Mouse (Mus musculus): Measurements from ENCODE around the gene Prelp.

Prelp gene

DNA sequence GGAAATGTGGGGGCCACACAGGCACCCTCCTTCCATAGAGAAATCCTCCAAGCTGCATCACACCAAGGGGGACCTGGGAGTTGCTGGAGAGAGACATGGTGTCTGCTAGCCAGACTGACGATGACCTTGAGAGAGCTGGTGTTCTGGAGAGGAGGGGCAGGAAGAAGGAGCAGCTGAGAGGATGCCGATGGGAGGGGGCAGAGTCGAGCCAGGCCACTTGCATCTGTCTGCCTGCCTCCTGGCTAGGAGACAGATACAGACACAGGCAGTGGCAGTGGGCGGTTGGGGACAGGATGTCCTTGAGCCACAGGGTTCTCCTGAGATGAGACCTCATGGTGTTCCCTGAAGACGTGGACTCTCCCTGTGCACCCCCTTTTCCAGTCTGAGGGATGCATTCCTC, 29.7 kb downstream of the Prelp start:
- DNase-seq, result no peak

DNA sequence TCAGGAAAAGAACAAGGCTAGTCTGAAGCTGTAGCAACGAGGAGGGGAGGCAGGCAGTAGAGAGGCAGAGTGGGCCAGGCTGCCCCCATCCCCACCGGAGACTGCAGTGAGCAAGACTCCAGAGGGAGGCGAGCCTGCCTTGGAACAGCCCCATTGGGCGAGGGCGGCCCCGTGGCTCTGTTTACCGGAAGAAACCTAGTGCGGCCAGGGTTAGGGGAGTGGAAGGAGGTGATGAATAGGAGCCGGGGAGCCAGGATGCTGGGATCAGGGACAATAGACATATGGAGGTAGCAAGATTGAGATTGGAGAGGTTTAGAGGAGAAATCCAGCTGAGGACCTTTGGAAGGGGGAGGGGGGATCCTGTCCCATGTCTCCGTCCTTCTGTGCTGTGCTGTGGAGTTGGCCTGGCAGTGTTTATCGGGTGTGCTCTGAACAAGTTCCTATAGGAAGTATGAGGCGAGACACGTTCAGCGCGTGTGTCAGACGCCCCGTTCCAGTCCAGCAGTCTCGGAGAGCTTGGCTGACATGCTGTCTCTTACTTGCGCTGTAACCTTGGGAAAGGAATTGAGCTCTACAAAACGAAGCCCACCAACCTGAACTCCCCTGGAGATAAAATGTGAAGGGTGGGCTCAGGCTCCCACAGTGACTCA, 31.1 kb downstream of the Prelp start:
- DNase-seq, result no peak

DNA sequence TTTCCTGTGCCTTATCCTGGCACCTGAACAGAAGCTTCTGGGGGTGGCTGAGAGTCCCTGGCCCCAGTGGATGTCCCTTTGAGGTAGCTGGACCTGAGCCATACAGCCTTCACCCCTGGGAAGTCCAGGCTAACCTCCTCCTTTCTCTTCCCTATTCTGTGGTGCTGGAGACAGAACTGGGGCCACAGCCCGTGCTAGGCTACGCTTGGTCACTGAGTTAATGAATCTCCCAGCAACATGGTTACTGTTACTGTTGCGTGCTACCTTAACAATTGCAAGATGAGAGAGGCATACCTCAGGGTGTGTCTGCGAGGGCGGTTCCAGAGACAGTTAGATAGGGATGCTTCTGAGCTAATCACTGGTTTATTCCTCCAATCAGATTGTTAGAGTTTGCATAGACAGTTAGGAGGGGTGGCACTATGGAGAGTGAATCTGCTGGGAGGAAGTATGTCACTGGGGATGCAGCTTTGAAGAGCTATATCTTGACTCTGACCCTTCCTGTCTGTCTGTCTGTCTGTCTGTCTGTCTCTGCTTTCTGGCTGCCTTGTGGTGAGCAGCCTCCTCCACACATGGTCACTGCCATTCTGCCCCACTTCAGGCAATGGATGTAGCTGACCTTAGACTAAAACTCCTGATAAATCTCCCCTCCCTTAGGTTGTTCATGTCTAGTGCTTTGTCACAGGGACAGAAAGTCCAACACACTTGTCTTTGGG, 33.5 kb downstream of the Prelp start:
- DNase-seq, result no peak

DNA sequence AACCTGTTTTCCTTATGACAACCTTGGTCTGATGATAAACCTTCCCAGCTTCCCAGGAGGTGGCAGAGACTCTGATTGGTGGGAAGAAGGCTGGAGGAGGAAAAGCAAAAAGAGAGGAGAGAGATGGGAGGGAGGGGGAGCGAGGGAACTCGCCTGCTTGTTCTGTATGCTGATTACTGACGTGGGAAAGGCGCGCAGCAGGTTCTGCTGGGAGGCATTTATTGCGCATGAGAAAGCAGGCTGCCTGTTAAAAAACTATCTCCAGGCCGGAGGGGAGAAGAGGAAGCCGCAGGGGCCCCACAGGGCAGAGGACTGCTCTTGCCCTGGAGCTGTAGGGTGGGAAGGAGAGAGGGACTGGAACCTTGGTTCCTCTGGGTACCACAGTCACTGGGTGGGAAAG, 34.2 kb downstream of the Prelp start:
- peak; percentile 80 for DNase-seq

DNA sequence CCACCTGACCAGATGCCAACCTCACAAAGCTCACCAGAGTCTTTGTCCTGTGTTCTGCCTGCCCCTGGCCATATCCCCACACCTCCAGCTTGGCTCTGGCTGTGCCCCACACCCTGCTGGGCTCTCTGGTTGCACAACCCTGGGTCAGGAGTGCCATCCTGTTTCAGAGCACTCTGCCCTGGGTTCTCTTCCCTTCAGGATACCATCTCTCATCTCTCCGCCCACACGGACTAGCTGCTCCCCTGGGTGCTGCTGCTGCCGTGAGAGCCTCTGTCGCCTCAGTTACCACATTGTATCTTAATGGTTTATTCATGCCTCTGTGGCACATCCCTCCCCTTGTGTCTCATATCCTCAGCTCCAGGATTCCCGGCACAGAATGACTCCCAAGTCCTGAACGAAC, 34.8 kb downstream of the Prelp start:
- peak; percentile 51 for DNase-seq

DNA sequence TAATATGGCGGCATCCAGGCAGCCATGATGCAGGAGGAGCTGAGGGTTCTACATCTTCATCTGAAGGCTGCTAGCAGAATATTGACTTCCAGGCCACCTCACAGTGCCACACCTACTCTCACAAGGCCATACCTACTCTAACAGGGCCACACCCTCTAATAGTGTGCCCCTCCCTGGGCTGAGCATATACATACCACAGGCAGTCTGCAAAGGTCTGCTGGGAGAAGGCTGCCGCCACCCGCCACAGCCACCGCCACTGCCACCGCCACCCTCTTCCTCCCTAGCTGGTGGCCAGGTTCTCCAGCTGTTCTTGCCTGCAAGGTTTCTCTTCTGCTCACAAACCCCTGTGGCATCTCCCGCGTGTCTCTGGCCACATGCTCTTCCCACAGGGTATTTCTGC, 35.4 kb downstream of the Prelp start:
- DNase-seq, result no peak

DNA sequence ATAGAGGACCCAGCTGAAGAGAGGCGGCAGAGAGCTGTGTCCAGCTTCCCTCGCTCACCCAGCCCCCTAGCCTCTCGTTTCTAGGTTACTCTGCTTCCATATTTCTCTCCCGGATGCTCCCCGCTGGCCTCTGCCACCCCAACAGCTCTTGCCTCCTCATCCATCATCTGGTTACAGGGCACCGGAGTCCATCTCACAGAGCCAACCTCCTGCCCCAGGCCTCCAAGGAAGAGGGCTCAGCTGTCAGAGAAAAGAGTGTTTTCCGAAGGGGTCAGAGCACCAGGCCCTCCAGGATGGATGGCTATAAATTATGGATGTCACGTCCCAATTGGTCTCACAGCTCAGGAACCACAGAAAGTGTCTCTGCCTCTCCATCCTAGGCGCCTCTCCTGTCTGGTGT, 36.5 kb downstream of the Prelp start:
- DNase-seq, result no peak

DNA sequence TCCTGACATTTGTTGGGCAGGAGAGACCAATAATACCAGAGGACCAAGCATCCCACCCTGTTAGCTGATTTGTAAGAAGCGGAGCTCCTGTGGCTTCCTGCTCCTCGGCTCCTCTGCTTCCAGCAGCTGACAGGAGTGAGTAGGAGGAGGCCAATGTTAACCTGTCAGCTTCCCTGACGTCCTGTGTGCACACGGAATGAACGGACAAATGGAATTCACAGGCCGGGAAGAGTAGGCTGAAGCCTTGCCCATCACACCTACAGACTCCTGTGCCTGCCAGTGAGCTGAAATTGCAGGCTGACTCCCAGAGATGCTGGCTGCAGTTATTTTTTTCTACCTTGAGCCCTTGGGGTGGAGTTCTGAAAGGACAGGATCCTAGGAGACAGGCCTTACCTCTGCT, 37.1 kb downstream of the Prelp start:
- peak; percentile 58 for DNase-seq

DNA sequence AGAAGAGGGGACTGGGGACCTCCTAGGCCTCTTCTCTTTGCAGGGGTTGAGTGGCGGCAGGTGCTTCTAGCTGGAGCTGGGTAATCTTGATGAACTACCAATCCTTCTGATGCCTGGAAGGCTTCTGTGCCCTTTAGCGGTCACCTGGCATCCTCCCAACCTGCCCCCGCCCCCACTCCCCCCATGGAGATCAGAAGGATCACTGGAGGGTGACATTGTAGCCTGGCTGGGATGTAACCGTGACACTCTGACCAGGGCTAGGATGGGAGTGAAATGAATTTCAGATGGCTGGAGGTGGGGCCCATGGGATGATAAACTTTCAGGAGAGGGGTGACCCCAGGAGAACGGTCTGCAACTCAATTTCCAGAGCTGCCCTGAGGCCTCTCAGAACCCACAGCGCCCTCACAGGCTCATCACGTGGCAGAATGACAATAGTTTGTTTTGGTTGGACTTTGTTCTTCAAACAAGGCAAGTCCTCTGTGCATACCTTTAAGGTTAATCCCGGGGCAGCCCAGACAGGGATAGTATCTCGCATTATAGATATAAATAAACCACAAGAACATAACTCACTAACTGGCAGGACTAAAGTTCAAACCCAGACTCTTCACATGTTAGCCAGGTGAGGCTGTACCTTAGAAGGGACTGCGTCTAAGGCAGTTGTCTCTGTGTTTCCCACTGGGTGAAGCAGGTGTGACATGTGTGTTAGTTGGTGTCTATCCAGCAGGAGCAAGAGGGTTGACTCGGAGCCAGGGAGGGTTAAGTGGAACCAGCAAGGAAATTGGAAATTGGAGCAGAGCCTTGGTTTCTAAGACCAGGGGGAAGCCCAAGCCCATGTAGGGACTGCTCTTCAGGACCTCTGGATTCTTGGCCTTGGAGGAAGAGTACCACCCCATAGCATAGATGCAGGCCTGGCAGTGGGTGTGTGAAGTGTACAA, 38.7 kb downstream of the Prelp start:
- DNase-seq, result no peak

DNA sequence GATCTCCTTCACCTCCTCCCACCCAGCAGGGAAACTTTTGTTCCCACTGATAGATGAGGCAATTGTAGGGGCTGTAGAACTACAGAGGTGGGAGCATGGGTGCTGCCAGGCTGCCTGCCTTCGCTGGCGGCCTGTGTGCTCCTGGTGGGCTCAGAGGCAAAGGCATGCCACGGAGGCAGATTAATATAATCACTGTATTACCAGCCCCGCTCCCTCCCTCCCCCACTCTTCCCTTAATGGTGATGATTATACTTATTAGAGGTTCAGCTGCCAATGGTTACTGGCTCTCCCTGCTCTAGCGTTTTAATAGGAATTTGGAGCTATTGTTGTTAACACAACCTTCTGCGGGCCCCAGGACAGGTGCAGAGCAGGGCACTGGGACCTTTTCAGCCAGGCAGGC, 39.4 kb downstream of the Prelp start:
- DNase-seq, result no peak

DNA sequence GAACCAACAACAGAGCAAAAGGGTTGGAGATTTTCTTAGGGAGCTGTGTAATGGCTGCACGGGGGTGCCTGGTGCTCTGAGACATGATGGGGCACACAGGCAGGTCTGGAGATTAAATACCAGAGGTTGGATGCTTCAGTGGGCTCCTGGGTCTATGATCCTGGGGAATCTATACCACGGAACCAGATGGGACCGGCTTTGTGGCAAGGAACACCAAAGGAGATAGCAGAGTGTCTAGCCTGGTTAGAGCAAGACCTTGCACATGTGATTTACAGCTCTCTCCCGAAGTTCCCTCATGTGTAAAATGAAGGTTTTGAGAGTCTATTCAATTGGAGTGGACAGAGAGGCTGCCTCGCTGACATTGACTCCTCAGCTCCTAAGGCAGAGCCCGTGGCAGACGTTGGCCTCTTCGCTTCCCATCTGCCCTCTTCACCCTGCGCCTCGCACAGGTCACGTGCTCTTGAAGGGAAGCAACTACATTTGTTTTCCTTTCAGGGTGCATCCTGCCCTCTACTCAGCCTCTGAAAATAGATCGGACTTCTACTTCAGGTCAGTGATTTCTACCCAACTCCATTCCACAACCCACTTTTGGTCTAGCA, 42.3 kb downstream of the Prelp start:
- no peak for DNase-seq

DNA sequence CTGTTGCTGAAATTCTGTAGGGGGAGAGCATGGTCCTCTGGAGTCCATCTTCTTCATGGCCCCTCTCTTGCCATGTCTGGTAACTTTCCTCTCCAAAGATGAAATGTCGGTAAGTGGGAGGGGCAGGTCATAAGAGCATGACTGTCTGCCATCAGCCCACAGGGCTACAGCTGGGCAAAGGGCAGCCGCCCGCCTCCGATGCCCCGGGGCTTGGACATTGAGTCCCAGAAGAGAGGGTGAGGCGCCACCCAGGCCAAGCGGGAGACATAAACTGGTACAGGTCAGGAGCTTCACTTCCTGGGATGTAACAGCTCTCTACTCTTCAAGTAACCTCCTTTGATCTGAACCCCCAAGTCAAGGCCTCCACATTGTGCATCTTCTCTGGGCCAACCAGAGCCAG, 44.3 kb downstream of the Prelp start:
- no peak for DNase-seq

DNA sequence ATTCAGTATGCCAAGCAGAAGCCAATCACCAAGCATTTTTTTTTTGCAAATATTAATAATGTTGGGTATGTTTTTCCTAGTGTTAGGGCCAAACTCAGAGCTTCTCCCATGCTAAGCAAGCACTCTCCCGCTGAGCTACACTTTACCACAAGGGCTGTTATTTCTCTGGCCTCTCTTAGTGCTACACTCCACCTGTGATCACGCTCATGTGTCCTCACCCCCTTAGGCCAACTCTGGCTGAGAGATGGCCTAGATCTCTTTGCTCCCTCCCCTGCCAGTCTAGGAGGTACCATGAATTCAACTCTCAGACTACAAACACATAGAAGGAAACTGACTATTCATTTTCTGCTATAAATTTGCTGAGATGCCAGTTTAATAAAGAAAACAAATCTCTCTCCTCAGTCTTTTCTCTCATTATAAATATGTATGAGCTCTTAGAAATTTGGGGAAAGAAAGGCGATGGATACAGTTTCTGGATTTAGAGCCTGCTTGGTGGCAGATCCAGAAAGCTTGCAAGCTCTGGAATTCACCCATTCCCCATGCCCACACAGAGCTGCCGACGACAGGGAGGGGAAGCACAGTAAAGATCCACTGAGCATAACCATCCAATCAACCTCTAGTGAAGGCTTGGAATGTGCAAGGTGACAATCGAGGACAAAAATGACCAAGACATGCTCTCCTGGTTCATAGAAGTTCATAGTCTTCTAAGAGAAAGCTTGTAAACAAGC, 48.0 kb downstream of the Prelp start:
- no peak for DNase-seq

DNA sequence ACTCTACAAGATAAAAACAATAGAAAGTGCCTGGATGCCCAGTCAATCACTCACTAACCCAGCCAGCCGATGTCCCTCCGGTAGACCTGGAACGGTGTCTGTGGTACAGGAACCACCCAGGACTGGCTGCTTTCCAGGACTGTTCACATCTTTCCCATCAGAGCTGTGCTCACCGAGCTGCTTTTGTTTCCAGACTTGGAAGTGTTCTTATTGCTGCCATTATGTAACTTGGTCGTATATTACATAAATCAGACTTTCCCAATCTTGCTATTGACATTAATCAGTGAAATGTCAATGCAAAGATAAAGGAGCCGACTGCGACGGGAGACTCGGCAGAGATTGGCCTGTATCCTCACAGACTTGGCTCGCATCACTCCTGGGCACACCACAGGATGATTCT, 50.0 kb downstream of the Prelp start:
- no peak for DNase-seq

DNA sequence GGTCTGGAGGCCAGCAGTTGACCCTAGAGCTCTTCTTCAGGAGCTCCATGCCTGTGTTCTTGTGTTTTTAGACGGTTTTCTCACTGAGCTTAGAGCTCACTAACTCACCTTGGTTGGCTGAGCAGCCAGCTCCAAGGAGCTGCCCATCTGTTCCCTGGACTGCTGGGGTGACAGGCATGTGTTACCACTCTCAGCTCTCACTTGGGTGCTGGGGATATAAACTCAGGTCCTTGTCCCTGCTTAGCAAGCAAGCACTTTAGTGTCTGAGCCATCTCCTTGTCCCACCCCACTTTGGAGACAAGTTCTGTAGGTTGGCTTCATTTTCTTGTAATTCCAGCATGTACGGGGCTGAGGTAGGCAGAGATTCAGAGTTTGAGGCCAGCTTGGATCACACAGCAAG, 52.0 kb downstream of the Prelp start:
- DNase-seq, result no peak

DNA sequence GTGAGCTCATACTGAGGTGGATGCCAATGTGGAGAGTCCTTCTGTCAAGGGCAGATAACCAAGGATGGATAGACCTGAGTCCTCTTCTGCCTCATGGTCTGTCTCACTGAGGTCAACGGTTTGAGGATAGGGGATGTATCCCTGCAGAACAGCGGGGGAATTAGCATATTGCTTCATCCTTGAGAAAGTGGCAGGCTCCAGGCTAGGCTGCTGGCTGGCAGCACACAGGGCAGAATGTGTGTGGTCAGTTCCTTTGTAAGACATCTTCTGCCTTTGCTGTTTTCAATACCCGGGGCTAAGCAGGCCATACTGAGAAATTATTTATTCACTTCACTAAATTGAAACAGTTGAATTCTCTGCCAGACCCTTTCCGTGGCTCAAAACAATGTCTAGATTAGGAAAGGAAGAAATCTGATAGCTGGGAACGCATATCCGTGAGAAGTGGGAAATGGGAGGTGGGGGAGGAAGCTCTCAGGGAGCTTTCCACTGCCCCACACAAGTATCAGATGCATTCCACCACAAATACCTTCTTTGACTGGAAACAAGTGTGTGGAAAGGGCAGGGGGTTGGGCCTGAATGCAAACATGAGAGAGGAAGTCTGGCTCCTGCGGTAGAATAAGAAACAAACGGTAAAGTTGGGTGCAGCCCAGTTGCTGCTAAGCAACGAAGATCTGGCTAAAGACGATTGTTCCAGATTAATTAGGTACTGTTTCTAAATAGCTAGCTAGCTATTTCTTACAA, 57.8 kb downstream of the Prelp start:
- DNase-seq, result peak; percentile 44

DNA sequence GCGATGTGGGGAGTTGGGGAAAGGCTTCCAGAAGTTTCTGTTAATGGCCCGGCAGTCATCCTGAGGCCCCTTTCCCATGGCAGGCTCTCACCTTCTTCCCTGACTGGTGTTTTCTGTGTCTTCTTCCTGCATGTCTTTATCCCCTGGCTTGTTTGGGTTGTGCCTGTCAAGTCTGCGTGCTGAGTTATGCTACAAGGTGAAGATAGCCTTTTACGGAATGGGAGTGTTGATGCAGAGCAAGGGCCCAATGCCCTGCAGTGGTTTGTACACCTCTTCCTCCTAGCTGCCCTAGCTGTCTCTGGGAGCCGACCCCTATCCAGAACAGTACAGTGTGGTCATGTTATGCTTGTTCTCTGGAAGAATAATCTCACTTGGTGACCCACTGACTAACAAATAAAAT, 60.2 kb downstream of the Prelp start:
- DNase-seq, result no peak

All from right cerebral cortex, postnatal 25 days (tissue).